Mouse (Mus musculus) neural tube, embryonic 14.5 days (tissue): ENCODE data around the gene Hjurp. TPM values are rescaled to one million over a fixed set of nuclear protein-coding genes. Genes with fewer than 3 reads are reported as not detected.

Experiments used
- ATAC-seq: fragments of 200-750 bp; cut with Nextera tagmentation; 2 replicates; pipeline ENCODE4 v1.8.0; 2017; ENCODE audit warnings: low read depth, mild to moderate bottlenecking, moderate TSS enrichment, moderate library complexity
- H3K27ac ChIP-seq: fragments of 300-500 bp; sonication (generic); 2 replicates; pipeline ENCODE4 v1.5.1; 2014; ENCODE audit warnings: low read depth, mild to moderate bottlenecking, control low read depth, low read length, moderate library complexity, mixed read lengths
- H3K27me3 ChIP-seq: fragments of 300-500 bp; sonication (generic); 2 replicates; pipeline ENCODE4 v1.6.1; 2014; ENCODE audit warnings: low read length; ENCODE audit not compliant: control insufficient read depth, insufficient read depth
- H3K36me3 ChIP-seq: fragments of 300-500 bp; sonication (generic); 2 replicates; pipeline ENCODE4 v1.6.1; 2014; ENCODE audit warnings: low read length, mixed read lengths; ENCODE audit not compliant: control insufficient read depth, insufficient read depth
- H3K4me1 ChIP-seq: fragments of 300-500 bp; sonication (generic); 2 replicates; pipeline ENCODE4 v1.6.1; 2014; ENCODE audit warnings: low read length; ENCODE audit not compliant: control insufficient read depth, insufficient read depth
- H3K4me2 ChIP-seq: fragments of 300-500 bp; sonication (generic); 2 replicates; pipeline ENCODE4 v1.6.1; 2014; ENCODE audit warnings: mild to moderate bottlenecking, low read depth, low read length, control low read depth
- H3K4me3 ChIP-seq: fragments of 300-500 bp; sonication (generic); 2 replicates; pipeline ENCODE4 v1.5.1; 2014; ENCODE audit warnings: low read depth, low read length, control low read depth, mixed read lengths
- H3K9ac ChIP-seq: fragments of 300-500 bp; sonication (generic); replicated peaks from 2 replicates; pipeline ENCODE4 v1.6.1; 2014; ENCODE audit warnings: low read depth, mild to moderate bottlenecking, control low read depth, low read length, mixed read lengths
- H3K9me3 ChIP-seq: fragments of 300-500 bp; sonication (generic); 2 replicates; pipeline ENCODE4 v1.6.1; 2016; ENCODE audit warnings: low read length; ENCODE audit not compliant: control insufficient read depth
- WGBS: fragments of 180-500 bp; shearing (Covaris S2); extraction: QIAGEN DNeasy Blood & Tissue Kit; methylation state at CpG from one replicate; pipeline ENCODE4 v1.1.7; 2014; 5-methylcytosine and 5-hydroxymethylcytosine counted together
- polyA plus RNA-seq: library from polyadenylated mRNA; unstranded; fragments of >200 nt; fragmentation: Nextera tagmentation; extraction: Ambion mirVana; gene quantifications from 2 replicates; pipeline ENCODE4 v1.2.1, GENCODE M21; 2014

The Hjurp gene
- polyA plus RNA-seq, 1 experiment from 2014 or later: 55.8 TPM

- Histone ChIP-seq H3K4me1 (no peaks in the 10 kb centered on the region), H3K9me3 (peaks cover 90% of the 10 kb centered on the region), H3K4me2 (no peak overlapping the region), H3K27me3 (no peaks in the 10 kb centered on the region), H3K27ac (no peak overlapping the region), H3K4me3 (no peak overlapping the region), H3K9ac (no peak overlapping the region), H3K36me3 (no peaks in the 10 kb centered on the region)
- 72% methylated on average over 14 of the region's 14 CpGs for WGBS
- ATAC-seq: no peak
These were observed 43.8 kb downstream of the Hjurp start for GRCm38 (mm10) chr1:88233421-88234247.

GRCm38 (mm10) chr1:88232664-88233380 is 44.6 kb downstream of the Hjurp start:
- H3K4me1 ChIP-seq: no peaks in the 10 kb centered on the region
- H3K9ac ChIP-seq: no peak overlapping the region
- H3K36me3 ChIP-seq: no peaks in the 10 kb centered on the region
- no peak overlapping the region for H3K4me3 ChIP-seq
- no peak overlapping the region for H3K27ac ChIP-seq
- WGBS: 57% methylated on average over 3 of the region's 3 CpGs
- no peak for ATAC-seq
- H3K27me3 ChIP-seq: no peaks in the 10 kb centered on the region
- peaks cover 90% of the 10 kb centered on the region for H3K9me3 ChIP-seq
- no peak overlapping the region for H3K4me2 ChIP-seq

GRCm38 (mm10) chr1:88231803-88232499 is 45.5 kb downstream of the Hjurp start:
- no peak overlapping the region for H3K4me2 ChIP-seq
- no peak for ATAC-seq
- H3K27me3 ChIP-seq: no peaks in the 10 kb centered on the region
- no peak overlapping the region for H3K9ac ChIP-seq
- 65% methylated on average over 7 of the region's 7 CpGs for WGBS
- no peak overlapping the region for H3K4me3 ChIP-seq
- no peaks in the 10 kb centered on the region for H3K36me3 ChIP-seq
- H3K9me3 ChIP-seq: peaks cover 91% of the 10 kb centered on the region
- H3K4me1 ChIP-seq: no peaks in the 10 kb centered on the region
- no peak overlapping the region for H3K27ac ChIP-seq

- no peak overlapping the region for H3K27ac ChIP-seq
- no peaks in the 10 kb centered on the region for H3K4me1 ChIP-seq
- H3K27me3 ChIP-seq: no peaks in the 10 kb centered on the region
- ATAC-seq: no peak
- 78% methylated on average over 6 of the region's 6 CpGs for WGBS
- no peaks in the 10 kb centered on the region for H3K36me3 ChIP-seq
- H3K9ac ChIP-seq: no peak overlapping the region
- H3K4me2 ChIP-seq: no peak overlapping the region
- H3K4me3 ChIP-seq: no peak overlapping the region
- H3K9me3 ChIP-seq: peaks cover 98% of the 10 kb centered on the region
These were observed 46.2 kb downstream of the Hjurp start for GRCm38 (mm10) chr1:88230981-88231802.

GRCm38 (mm10) chr1:88230421-88230820 is 47.0 kb downstream of the Hjurp start:
- H3K27ac ChIP-seq: no peak overlapping the region
- no peaks in the 10 kb centered on the region for H3K36me3 ChIP-seq
- no peaks in the 10 kb centered on the region for H3K4me1 ChIP-seq
- H3K9me3 ChIP-seq: peaks cover 99% of the 10 kb centered on the region
- H3K4me2 ChIP-seq: no peak overlapping the region
- ATAC-seq: no peak
- WGBS: 70% methylated on average over 7 of the region's 7 CpGs
- no peak overlapping the region for H3K9ac ChIP-seq
- no peak overlapping the region for H3K4me3 ChIP-seq
- no peaks in the 10 kb centered on the region for H3K27me3 ChIP-seq

GRCm38 (mm10) chr1:88229986-88230385 is 47.4 kb downstream of the Hjurp start:
- Histone ChIP-seq H3K4me1 (no peaks in the 10 kb centered on the region), H3K36me3 (no peaks in the 10 kb centered on the region), H3K27ac (no peak overlapping the region), H3K27me3 (no peaks in the 10 kb centered on the region), H3K4me2 (no peak overlapping the region), H3K9ac (no peak overlapping the region), H3K9me3 (peaks cover 96% of the 10 kb centered on the region), H3K4me3 (no peak overlapping the region)
- no peak for ATAC-seq
- 85% methylated on average over 5 of the region's 5 CpGs for WGBS

- no peaks in the 10 kb centered on the region for H3K36me3 ChIP-seq
- peaks cover 92% of the 10 kb centered on the region for H3K9me3 ChIP-seq
- WGBS: 80% methylated on average over 3 of the region's 3 CpGs
- no peak overlapping the region for H3K27ac ChIP-seq
- ATAC-seq: no peak
- H3K4me1 ChIP-seq: no peaks in the 10 kb centered on the region
- H3K27me3 ChIP-seq: no peaks in the 10 kb centered on the region
- no peak overlapping the region for H3K4me3 ChIP-seq
- no peak overlapping the region for H3K4me2 ChIP-seq
- no peak overlapping the region for H3K9ac ChIP-seq
These were observed 47.9 kb downstream of the Hjurp start for GRCm38 (mm10) chr1:88229566-88229965.

GRCm38 (mm10) chr1:88228121-88228520 is 49.3 kb downstream of the Hjurp start:
- H3K9ac ChIP-seq: no peak overlapping the region
- no peak overlapping the region for H3K4me2 ChIP-seq
- no peaks in the 10 kb centered on the region for H3K36me3 ChIP-seq
- ATAC-seq: no peak
- no peaks in the 10 kb centered on the region for H3K4me1 ChIP-seq
- H3K9me3 ChIP-seq: peaks cover 78% of the 10 kb centered on the region
- no peaks in the 10 kb centered on the region for H3K27me3 ChIP-seq
- no peak overlapping the region for H3K27ac ChIP-seq
- H3K4me3 ChIP-seq: no peak overlapping the region
- WGBS: 71% methylated on average over 7 of the region's 7 CpGs
